Mouse (Mus musculus): ENCODE results near the gene Hist1h2bn.
"Not testable (repeated sequence)": the region's sequence is repeated elsewhere in the genome, so short reads cannot be mapped to it uniquely, and the experiment has no call there.

Hist1h2bn gene

DNA sequence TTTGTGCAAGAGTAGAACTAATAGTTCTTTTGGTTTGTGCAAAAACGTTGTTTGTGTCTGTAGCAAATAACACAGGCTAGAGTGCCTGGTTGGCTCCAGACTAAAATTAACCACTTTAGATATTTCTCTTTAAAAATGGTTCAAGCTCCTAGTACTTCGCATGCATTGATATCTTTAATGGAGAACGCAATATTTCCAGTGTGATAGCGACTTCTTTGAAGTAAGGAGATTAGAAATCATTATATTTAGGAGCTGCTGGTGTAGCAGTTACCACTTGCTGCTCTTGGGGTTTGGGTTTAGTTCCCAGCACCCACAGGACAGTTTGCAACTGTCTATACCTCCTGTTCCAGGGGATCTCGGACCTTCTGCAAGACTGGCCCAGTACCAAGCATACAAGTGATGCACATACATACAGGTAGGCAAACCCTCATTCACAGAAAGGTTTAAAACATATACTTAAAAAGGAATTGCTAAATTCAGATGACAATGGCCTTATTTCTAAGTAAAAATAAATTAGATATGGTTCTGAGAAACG, 27.2 kb downstream of the Hist1h2bn start:
- peak; percentile 36 for DNase-seq (ENCODE audit: extremely low read depth, low read depth)

DNA sequence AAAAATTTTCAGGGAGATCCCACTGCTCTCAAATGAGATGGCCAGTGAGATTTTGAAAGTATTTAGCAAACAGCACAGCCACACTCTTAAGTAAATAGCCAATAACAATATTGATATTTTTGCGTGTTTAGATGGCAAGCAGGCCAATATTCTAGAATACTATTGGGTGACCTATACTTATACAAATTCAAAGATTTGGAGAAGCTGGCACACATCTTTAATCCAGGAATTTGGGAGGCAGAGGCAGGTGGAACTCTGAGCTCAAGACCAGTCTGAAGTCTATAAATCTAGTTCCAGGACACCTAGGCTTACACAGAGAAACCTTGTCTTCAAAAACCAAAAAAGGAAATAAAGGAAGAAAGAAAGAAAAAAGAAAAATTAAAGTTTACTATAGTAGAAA, 27.7 kb downstream of the Hist1h2bn start:
- no peak for DNase-seq (ENCODE audit: extremely low read depth, low read depth)

DNA sequence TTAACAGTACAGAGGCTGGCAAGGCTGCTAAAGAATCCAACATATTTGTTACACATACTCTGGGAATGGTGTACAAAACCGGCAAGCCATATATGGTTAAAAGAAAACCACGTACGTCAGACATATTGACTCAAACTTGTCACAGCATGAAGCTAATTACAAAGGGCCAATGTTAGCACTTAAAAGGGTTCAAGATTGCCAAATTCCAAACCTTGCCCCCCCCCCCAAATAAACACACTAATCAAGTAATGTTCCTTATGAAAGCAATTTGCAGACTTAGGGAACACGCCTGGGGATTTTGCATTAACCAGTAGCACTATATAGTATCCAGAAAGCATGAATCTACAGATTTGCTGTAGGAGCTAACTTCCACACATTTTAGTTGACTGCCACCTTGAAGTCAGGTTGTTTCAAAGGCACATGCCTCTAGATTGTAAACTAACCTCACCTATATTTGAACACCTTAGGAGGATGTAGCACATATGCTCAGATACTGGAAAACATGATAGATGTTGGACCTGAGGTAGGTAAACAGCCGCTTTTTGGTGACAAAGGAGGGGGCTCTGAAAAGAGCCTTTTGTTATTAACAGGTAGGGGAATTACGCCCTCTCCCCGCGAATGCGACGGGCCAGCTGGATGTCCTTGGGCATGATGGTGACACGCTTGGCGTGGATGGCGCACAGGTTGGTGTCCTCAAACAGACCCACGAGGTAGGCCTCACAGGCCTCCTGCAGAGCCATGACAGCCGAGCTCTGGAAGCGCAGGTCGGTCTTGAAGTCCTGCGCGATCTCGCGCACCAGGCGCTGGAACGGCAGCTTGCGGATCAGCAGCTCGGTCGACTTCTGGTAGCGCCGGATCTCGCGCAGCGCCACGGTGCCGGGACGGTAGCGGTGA, 28.7 kb downstream of the Hist1h2bn start:
- DNase-seq (ENCODE audit: extremely low read depth, low read depth) = peak; percentile 81

DNA sequence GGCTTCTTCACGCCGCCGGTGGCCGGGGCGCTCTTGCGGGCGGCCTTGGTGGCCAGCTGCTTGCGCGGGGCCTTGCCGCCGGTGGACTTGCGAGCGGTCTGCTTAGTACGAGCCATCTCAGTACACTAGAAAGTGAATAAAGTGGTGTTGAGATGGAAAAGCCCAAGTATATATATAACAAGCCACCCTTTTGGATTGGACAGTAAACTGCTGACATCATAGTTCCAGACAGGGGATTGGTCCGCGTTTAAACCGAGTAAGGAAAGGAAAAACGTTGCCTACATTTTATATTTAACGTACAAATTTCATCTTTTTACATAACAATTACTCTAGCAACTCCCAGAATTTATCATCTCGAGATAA, 29.3 kb downstream of the Hist1h2bn start, which contains the start of gene Hist1h3i:
Gene Hist1h3i, minus strand, starts transcription at position 116 of the 363 bp plus-strand sequence.
- peak; percentile 93 for DNase-seq (ENCODE audit: extremely low read depth, low read depth)

DNA sequence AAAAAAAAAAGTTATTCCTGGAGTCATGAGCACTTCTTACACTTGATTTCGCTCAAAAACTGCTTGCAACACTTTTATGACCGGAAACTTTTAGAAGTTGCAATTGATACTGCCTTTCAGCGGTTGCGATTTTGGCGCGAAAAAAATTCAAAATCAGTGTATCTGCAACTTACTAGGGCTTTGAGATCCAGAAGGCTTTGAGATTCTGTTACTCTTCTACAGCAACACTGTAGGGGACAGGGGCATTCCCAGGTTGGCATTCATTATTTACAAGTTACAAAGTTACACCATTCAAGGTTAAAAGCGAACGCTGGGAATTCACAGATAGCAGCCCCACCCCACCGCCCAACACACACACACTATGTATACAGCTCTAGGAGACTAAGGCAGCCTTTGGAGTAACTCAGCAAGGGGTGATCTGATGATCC, 29.8 kb downstream of the Hist1h2bn start:
- peak; percentile 63 for DNase-seq (ENCODE audit: extremely low read depth, low read depth)

DNA sequence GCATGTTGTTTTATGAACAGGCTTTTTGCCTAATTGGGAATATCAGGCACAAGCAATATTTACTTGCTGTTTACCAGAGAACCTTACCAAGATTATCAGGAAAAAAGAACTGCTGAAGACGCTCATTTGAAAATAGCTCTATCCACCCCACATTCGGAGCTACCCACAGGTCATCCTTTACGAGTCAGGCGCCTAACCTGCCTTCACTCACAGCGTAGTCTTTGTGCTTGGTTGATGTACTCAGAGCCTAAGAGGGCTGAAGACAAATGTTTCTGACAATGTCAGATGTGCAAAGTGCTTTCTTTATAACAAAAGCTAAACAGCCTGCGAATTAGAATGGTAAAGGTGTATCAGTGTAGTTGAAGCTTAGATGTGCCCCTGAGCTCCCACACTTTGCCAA, 30.4 kb downstream of the Hist1h2bn start:
- peak; percentile 26 for DNase-seq (ENCODE audit: extremely low read depth, low read depth)

DNA sequence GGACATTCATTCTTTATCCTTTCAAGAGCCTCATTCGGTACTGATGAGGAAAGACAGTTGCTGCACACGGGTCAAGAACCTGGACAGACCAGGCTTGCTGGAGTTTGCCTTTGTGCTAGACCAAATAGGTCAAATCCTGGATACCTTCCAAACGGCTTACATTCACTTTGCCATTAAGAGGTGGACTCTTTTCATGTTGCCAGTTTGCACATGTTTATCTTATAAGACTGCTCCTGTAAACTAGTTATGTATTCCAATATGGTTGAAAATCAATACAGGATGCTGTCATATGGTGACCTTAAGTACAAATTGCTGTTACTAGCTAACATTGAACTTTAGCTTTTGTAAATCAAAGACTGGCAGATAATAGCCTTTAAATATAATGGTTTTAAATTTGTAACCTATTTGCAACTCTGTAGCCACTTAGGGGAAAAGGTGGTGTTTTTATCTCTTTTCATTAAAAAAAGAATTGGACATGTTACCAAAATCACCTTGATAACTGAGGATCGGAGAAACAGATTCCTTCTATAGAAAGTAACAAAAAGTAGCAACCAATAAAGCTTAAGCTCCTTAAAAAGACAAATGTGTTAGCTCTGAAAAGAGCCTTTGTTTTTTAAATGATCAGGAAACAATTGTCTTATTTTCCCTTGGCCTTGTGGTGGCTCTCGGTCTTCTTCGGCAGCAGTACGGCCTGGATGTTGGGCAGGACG, 32.4 kb downstream of the Hist1h2bn start:
- peak; percentile 73 for DNase-seq (ENCODE audit: extremely low read depth, low read depth)

DNA sequence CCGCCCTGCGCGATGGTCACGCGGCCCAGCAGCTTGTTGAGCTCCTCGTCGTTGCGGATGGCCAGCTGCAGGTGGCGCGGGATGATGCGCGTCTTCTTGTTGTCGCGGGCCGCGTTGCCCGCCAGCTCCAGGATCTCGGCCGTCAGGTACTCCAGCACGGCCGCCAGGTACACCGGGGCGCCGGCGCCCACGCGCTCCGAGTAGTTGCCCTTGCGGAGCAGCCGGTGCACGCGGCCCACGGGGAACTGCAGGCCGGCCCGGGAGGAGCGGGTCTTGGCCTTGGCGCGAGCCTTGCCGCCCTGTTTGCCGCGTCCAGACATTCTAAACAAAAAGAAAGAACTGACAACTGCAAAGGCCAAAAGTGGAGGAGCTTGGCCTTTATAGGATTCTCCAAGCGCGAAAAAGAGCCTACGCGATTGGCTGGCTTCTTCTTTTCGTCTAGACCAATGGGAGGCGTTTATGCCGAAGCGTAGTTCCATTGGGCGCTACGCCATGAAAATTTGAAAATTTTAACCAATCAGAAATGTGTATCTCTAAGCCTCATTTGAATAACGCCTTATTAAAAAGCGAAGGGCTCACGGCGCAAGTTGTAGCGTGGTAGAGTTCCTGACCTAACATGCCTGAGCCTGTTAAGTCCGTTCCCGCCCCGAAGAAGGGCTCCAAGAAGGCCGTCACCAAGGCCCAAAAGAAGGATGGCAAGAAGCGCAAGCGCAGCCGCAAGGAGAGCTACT, 33.1 kb downstream of the Hist1h2bn start, which contains the start of the genes Hist1h2an and Hist1h2bp:
Gene Hist1h2an, minus strand, starts transcription at position 320 of the 731 bp plus-strand sequence.
Gene Hist1h2bp, plus strand, starts transcription at position 563 of the 731 bp plus-strand sequence.
- peak; percentile 96 for DNase-seq (ENCODE audit: extremely low read depth, low read depth)

DNA sequence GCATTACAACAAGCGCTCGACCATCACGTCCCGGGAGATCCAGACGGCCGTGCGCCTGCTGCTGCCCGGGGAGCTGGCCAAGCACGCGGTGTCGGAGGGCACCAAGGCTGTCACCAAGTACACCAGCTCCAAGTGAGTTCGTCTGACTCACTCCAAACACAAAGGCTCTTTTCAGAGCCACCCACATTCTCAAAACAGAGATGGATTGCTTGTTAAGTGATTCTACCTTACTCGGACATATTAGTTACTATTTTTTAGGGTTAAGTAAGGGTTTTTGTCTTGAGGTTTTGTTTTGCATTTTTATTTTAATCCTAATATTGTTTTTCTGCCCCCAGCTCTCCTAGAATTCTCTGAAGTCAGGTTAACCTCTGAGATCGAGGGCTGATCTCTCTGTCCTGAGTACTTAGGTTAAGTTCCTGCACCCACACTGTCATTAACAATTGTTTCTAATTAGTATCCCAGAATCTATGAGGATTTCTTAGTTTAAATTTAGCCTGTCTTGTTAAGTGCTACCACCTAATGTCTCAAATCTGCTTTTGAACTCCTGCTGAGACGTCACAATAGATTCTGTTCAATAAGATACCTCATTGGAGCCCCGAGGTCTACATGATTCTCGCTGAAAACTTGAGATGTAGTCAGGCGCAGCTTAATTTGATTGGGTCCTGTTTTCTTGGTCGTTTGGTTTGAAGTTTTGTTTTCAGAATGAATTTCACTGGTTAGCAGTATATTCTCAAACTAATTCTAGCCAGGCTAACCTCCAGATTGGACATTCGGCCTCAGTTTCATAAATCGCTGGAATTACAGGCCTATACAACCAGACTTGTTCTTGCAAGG, 34.1 kb downstream of the Hist1h2bn start:
- peak; percentile 70 for DNase-seq (ENCODE audit: extremely low read depth, low read depth)

DNA sequence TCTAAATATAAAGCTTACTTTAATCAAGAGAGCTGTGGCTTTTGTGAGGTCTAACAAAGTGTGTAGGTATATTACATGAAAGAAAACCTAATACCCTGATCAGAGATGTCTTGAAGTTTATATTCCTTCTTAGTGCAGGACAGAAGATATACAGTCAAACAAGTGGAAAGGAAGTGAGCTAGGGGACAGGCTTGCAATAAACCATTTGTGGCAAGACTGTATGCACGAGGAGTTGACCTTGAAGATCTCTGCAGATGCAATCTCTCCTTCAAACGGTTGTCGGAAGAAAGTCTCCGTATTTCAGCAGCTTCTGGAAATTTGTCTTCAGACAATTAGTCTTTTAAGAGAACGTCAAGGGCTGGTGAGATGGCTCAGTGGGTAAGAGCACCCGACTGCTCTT, 36.0 kb downstream of the Hist1h2bn start:
- DNase-seq (ENCODE audit: extremely low read depth, low read depth) = no peak

DNA sequence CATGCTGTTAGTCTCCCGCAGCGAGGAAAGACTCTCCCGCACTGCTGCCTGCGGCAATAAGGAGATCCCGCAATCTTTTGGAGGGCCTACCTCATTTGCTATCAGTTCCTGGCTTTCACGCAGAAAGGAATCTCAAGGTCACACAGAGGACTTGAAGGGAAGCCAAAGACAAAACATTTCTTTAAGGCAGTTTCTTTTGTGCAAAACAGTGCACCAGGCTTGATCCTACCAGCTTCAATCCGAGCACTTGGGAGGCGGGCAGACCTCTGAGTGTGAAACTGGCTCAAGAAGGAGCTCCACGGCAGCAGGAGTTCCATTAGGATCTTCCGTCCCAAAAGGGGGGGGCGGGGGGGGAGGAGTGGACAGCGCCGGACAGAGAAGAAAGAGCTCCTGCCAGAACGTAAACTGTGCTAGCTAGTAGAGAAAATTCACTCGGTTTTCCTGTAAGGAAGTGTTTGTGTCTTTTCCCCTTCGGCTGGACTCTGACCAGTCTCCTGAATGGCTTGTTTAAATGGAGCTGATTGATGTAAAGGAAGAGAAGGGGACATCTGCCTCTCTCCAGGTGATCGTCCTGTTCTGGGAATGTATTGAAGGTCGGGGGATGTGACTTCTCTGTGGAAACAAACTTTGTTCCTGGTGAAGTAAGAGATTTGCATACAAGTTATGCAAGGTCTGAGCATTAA, 36.8 kb downstream of the Hist1h2bn start:
- no peak for DNase-seq (ENCODE audit: extremely low read depth, low read depth)

DNA sequence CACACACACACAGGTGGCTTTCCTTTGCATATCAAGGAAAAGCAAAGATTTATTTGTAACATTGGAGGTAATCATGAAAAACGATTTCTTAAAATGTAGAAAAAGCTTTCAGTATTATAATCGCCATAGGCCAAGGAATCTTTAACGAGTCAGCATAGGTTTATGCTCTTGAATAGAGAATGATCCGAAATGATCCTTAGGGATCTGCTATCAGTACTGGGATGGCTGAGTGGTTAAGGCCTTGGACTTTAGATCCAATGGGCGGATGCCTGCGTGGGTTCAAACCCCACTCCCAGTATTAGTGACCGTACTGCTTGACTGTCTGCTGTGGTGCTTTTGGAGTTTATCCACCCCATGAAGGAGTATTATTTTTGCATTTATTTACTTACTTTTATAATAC, 41.7 kb downstream of the Hist1h2bn start:
- DNase-seq (ENCODE audit: extremely low read depth, low read depth) = no peak

DNA sequence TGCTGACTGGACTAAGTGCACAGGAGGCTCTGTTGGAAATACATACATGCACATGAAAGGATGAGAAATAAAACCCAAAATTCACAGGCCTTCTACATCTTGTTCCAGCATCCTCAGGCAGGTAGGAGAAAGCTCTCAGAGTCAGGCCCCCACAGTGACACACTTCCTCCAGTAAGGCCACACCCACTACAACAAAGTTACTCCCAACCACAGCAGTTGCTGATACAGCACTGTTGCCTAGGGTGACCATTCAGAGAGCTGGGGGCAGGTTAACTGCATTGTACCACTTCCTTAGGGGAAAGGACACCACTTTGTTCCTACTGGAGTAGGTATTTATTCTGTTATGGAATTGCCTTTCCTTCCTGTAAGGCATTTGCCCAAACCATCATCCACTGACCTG, 43.2 kb downstream of the Hist1h2bn start:
- DNase-seq (ENCODE audit: extremely low read depth, low read depth) = not testable (repeated sequence)

DNA sequence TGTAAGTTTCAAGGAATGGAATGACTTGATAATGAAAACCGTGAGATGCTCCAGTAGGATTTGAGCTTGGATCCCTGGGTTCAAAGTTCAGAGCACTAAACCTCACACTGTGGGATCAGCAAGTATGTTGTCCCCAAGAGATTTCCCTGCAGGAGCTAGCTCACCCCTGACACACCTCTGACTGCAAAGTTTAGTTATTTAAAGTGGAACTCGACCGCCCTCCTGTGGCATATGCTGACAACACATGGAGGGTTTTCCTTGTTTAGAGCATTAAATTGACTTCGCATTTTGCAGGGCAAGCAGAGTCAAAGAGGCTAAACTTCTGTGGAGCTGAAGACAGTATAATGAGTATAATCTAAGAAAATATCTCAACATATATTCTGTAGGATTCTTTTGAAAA, 49.1 kb downstream of the Hist1h2bn start:
- DNase-seq (ENCODE audit: extremely low read depth, low read depth) = not testable (repeated sequence)

All from MEL-GATA-1-ER (cell line).